Mouse (Mus musculus) lung, postnatal 25 days (tissue): Measurements from ENCODE around the gene Tpx2.
A peak's percentile ranks its signal among the peaks of the same experiment; 100 is the strongest.

Experiments
- DNase-seq: peaks from one replicate; pipeline ENCODE4 v3.0.0; 2022; ENCODE audit warnings: low spot score

Tpx2 gene

DNA sequence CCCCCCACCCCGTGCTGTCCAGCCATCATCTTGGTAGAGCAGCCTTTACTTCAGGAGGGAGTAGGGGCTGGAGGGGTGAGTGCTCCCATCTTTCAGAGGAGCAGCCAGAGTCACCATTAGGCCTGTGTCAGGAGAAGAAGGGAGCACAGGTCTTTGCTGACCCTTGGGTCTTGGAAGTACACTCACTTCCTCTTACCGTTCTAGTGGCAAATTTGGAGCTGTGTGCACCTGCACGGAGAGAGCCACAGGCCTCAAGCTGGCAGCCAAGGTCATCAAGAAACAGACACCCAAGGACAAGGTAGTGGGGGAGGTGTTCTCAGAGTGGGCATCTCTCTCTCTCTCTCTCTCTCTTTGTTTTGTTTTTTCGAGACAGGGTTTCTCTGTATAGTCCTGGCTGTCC is 67.7 kb downstream of the Tpx2 start:
- DNase-seq = no peak

DNA sequence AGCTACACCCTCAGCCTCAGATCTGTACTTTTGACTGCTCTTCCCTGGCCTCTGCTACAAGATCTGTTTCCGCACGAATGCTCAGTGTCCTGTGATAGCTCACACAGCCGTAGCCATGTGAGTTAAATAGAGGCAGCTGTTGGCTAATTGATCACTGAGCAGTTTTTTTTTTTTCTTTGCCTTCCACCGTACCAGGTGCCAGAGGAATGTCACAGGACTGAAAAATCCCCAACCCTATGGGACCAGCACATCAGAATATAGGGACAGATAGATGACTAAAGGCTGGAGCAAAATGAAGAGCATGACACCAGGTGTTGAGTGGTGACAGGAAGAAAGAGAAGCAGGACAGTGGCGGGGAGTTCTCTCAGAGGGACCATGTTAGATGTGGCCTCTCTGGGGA is 68.3 kb downstream of the Tpx2 start:
- no peak for DNase-seq

DNA sequence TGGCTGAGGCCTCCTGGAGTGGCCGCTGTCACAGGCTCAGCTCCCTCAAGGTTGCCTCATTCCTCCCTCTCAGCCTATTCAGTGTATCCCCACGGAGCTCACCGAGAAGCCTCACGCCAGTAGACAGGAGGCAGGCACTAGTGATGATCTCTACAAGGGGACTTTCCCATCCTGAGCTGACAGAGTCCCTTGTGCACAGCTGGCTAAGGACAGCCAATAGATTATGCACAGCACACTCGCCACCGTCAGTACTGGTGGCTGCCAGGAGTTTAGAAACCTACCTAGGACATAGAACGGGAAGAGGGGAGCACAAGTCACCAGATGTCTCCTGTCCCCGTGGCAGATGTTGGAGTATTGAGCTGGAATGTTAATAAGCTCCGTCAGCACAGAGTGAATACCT is 69.9 kb downstream of the Tpx2 start:
- no peak for DNase-seq

DNA sequence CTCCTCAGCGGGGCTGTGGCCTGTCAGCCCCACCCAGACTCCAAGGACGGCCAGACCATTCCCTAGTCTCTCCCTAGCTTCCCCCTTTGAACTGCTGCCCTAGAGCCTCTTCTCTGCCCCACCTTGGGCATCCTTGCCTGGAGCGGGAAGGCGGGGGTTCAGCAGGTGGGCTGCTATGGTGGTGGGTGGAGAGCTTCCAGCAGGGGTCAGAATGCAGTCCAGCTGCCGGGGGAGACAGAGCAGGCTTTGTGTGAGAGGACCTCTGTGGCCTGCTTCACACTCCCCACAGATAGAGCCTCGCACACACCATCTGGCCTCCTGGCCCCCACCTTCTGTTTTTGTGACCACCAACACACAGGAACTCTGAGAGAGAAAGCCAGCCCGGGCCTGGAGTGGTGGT is 74.6 kb downstream of the Tpx2 start:
- DNase-seq = no peak

DNA sequence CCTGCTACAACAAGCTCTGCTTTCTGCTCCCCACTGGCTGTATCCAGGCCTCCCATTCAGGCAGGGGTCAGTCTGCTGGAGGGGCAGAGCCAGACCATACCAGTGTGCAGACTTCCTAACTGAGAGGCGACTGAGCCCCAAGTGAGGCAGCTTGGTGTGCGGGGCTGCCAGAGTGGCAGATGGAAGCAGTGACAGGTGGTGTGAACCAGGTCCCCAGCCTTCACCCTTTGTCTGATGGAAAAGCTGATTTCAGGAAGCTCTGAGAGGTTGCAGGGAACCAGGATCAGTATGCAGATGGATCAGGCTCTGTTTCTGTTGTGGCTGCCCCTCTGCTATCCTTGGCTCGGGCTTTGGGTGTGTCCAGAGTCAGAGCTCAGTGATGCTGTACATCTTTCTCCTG is 75.9 kb downstream of the Tpx2 start:
- DNase-seq = no peak

DNA sequence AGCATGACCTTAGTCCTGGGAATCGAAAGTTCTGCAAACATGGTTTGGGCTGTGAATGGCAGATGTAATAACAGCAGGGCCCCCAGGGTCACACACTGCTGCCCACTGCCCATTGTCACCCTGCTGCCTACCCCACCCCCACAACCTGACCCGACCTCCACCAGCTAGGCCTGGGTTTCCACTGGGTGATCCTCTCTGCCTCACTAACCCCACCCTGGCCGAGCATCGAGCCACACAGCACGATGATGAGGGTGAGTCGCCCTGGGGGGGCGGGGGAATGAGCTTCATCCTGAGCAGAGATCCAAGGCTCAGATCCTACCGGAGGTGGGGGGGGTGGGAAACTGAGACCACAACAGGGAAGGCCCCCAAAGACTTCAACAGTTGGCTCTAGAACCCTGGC is 76.4 kb downstream of the Tpx2 start:
- DNase-seq = no peak

DNA sequence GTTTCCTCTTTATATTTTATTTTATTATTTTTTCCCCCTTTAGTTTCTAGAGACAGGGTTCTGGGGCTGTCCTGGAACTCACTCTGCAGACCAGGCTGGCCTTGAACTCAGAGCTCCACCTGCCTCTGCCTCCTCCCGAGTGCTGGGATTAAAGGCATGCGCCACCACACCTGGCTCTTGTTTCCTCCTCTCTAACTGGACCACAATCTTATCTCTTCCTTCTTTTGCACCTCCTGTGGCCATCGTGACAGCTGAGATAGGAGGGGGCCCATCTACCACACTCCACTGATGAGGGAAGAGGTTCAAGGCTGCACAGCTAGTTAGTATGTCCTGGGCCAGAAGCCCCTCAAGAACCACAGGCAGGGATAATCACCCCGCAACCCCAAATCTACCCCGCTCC is 76.8 kb downstream of the Tpx2 start:
- no peak for DNase-seq

DNA sequence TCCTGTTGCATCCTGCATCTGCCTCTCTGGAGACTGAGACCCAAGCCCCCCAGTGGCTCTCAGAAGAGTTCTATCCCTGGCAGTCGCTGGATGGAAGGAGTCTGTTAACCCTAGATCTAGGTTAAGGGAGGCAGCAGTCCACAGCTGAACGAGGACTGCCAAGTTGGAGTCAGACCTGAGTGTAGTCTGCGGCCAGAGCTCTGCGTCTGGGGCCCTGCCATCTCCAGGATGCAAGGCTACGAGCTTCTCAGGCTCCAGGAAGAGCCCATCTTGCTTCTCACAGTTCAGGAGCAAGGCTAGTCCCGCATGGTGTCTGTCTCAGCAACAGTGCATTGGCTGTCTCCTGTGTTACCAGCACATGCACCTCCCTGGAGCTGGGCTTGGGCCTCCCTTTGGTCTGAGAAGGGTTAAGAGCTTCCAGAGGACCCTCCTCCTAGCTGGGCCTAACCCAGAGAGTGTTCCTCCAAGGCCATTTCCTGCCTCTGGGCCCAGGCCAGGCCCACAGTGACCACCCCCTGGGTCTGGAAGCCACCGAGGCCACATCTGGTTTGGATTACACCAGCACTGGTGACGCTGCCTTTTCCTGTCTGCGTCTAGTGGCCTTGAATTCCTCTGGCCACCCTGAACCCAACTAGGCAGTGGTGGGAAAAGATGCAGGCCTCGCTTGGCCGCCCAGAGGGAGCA is 77.6 kb downstream of the Tpx2 start:
- peak; percentile 37 for DNase-seq

DNA sequence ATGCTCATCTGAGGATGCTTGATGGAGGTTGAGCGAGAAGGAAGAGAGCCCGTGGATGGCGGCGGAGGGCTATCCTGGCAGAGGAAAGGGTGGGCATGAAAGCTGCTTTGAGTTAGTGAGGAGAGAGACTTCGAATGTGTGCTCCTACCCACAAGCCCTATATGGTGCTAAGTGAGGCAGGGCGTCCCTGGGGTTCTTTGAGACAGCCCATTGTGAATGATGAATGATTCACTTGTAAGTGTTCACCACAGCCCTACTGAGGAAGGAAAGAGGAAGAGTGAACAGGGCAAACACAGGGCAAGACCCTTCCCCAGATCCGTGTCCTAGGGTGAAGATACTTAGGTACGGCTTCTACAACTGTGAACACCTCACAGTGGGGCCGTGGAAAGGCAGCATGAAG is 79.1 kb downstream of the Tpx2 start:
- no peak for DNase-seq

DNA sequence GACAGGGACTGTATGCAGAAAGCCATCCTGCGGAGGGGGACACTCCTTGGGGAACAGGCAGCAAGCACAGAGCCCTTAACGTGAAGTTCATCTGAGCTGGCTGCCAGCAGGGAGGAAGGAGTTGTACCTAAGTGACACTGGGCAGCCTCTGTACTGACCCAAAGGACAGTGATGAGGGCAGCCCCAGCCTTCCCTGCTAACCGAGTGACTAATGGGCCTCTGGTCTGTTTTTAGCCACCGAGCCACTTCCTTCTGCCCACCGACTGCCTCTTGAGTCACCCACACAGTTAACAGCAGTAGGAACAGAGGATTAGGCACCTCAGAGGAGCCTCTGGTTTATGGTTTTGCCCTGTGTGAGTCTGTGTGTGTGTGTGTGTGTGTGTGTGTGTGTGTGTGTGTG is 79.6 kb downstream of the Tpx2 start:
- no peak for DNase-seq

DNA sequence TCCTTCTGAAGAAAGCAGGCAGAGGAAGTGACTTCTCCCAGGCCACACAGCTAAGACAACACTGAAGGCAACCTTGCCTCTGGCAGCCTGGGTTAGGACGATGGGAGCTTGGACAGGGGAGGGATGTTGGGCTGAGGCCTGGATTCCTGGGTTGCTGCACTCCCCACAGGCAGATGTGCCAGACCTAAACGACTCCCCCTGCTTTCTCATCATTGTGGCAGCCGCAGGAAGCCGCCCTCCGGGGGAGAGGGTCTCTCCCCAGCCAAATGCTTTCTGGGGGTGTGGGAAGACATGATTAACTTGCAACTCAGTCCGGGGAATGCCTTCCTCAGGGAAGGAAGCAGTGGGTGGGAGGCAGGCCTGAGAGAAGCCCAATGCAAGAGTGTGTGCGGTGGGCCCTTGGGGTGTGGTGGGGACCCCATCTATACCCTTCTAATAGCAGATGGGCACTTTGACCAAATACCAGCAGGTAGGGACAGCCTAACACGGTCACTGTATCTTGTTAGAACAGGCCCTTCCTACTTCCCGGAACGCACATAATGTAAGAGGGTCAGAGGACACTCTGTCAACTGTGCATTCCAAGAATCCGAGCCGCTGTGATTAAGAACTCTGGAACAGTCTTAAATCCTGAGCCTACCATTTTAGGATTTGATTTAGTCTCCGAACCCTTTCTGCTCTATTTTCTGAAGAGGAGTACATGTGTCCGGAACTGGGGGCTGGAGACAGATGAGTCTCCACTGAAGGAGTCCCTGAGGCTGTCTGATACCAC is 80.6 kb downstream of the Tpx2 start:
- no peak for DNase-seq

DNA sequence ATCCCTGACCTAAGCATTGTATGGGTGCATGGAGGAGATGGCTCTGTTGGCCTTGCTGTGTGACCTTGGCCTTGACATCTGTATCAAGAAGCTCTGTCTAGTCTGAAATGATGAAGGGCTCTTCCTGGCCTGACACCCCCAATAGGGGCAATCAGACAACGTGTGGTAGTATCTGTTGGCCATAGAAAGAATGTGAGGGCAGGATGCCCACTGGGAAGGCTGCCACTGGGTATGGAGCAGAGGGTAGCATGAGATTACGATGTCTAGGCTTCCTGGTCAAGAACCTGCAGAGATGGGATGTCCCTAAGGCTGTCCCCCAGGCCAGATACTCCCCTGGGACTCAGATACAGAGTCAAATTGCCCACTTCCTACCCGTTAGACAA is 81.2 kb downstream of the Tpx2 start:
- DNase-seq = no peak

DNA sequence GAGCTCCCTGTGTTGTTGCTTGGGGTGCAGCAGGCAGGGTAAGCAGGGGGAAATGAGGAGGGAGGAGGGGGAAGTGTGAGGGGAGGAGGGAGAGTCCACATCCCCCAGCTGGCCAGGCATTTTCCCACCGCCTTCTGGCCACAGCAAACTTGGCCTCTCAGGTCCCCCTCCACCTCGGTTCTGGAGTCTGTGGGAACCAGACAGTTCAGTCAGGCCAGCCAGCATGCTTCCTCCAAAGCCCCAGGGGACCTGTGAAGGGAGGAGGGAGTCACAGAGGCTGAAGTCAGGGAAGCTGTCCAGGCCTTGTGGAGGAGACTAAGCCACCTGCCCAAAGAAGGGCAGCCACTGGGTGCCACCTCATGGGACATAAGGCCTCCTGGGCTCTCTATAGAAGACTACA is 82.5 kb downstream of the Tpx2 start:
- no peak for DNase-seq

DNA sequence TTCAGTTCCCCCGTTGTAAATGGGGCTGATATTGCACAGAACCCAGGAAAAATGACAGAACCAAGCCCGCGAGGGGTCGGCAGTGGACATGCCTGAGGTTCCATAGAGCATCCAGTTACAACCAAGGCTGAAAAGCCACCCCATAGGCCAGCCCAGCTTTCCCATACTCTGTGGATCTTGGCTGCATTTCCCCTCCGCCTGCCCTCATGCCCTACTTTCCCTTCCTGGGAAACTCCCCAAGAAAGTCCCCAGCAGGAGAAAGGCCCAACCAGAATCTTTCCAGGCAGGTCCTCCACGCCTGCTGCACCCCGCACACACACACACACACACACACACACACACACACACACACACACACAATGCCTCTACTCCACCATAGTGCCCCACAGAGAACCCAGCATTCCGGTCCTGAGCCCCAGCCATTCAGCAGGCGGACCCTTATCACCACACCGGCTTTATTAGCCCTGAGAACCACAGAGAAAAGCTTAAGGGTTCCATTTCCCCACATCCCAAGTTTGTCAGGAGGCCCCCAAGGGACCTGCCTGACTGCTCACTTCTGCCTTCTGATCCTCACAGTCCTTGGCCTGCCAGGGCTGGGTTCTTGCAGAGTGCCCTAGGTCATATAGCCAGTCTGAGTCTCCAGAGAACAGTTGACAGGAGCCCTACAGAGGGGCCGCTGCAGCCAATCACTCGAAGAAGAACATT is 83.8 kb downstream of the Tpx2 start:
- no peak for DNase-seq

DNA sequence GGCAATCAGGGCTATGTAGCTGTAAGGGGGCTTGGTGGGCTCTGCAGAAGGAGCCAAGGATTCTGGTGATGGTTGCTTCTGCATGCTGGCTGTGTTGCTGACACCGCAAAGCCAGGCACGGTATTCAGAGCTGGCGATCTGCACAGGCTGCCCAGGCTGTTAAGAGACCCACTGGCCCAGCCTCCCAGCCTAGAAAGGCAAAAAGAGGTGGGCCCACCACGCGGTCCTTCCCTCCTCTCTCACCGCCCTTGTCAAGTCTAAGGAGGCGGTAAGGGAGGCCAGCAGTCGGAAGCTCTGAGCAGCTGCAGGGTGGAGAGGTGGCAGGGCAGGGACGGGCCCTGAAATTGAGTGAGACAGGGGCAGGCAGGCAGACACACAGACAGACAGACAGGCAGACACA is 85.3 kb downstream of the Tpx2 start, which contains the start of gene Foxs1:
Gene Foxs1 (minus strand): TSS at position 161 of the 400 bp plus-strand sequence.
- peak; percentile 35 for DNase-seq

DNA sequence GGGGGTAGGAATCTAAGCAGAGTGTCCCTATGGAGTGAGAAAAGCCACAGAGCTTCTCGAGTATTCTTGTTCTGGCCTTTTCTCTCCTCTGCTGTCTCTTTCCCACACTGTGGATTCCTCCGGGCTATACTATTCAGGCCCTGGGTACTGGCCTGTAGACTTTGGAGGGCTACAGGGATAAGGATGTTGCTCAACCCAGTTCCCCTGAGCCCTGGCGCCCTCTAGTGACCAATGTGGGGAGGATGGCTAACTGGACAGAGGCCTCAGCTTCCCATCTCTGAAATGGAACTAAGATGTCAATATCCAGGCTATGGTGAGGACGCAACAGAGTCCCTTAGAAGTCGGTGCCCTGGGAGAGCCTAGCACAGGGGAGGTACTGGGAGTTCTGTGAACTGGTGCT is 85.8 kb downstream of the Tpx2 start:
- peak; percentile 51 for DNase-seq

DNA sequence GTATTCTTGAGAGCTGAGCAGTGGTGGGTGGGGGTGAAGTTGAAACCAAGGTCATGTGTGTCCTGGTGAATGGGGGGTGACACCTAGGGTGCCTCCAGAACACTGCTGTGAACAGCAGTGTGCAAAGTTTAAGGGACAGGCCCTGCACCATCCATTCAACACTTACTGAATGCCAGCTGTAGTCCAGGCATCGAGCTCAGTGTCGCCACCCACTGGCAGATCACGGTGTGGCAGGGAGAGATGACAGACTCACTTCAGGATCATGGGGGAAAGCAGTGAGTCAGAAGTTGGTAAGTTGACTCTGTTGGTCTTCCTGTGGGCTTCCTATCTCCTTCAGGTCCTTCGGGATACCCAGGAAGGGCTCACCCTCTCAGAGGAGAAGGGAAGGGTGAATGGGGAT is 92.1 kb downstream of the Tpx2 start:
- DNase-seq = no peak

DNA sequence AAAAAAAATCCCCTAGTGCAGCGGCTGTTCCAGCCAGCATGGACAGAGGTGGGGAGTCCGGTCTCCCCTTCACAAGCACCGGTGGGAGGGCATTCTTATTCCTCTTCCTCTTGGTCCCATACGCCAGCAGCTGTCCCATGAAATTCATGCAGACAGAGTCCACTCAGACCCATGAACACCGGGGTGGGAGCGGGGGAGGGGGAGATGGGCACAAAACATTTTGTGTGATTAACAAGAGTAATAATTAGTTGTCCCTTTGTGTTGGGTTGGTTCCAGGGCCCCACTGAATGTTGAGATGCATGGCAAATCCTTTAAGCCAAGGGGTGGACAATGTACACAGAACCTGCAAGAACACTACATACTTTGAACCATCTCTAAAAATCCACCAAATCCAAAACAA is 93.3 kb downstream of the Tpx2 start:
- DNase-seq = no peak

DNA sequence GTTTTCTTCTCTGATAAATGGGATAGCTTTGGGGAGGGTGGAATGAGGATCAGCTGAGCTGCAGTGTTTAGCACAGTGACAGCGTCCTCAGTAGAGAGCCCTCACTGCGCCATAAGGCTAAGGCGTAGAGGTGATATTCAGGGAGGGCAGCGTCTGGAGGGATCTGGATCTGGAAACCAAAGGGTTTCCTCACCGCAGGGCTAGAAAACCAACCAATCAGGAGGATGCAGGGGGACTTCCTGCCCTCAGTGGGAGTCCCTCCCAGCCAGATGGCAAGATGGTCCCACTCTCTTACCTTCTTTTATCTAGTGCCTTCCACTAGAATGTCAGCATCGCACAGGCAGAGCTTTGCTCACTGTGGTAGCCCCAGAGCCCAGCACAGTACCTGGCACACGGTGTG is 94.0 kb downstream of the Tpx2 start:
- DNase-seq = no peak

DNA sequence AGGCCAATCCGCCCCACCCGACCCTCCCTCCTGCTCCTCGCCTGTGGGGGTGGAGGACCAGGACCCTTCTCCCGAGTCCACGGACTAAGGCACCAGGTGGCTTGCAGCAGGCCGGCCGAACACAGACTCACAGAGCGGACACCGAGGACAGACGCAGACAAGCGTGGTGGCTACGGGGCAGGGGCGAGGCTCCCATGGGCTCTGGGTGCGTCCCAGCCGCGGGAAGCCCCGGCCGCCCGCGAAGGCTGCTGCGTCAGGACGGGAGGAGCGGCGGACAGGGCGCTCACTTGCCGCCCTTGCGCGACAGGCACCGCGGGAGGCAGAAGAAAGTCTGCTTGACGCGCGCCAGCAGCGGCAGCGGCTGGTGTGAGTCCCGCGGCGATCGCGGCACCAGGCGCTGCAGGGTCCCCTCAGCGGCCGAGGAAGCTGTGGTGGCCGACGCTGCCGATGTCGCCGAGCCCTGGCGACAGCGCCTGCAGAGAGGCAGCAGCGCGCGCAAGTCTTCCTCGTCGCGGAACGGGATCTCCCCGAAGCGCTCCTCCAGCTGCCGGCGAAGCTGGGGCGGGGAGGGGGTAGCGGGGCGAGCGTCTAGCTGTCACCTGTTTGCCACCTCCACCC is 95.2 kb downstream of the Tpx2 start:
- DNase-seq = no peak

DNA sequence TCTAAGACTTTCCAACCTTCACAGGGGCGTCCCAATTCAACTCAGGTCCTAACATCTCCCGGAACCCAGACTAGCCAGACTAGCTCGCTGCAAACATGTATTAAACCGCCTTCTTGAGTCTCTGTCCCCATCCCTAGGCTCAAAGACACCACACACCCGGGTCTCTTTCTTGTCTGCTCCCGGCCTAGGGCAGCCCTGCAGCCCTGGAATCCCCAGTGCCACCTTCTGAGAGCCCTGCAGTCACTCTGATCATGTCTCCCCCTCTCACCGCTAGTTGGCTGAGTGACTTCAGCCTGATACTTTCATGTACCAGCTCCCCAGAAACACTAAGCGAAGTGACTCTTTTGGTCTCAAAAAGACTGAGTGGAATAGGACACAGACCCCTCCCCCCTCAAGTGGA is 95.8 kb downstream of the Tpx2 start:
- DNase-seq = no peak

DNA sequence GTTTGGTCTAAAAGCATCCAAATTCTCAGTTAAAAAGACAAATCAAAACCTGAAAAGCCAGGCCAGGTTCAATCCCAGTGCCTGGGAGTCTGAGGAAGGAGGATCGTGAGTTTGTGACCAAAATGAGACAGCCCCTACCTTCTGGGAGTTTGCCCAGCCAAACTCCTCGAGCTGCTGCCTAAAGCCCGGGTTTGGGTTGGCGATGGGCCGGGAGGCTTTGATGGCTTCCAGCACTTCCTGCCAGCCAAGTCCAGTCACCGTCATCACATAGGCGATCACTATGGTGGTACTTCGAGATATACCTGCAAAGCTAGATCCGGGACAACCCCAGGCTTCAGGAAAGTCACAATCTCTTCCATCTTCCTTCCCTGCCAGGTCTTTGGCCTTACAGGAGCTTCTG is 96.2 kb downstream of the Tpx2 start:
- DNase-seq = no peak
